Mouse (Mus musculus) heart, postnatal 0 days (tissue): Measurements from ENCODE around the gene Map3k5. TPM values are rescaled to one million over a fixed set of nuclear protein-coding genes. Genes with fewer than 3 reads are reported as not detected.

Experiments
- ATAC-seq: fragments of 200-750 bp; cut with Nextera tagmentation; 2 replicates; pipeline ENCODE4 v1.8.0; 2017; ENCODE audit warnings: low read depth, moderate number of reproducible peaks, moderate library complexity; ENCODE audit not compliant: insufficient read depth
- DNase-seq: peaks from one replicate; pipeline ENCODE4 v3.0.0-alpha.2; 2016; ENCODE audit warnings: low spot score
- H3K27ac ChIP-seq: fragments of 300-500 bp; sonication (generic); 2 replicates; pipeline ENCODE4 v1.5.1; 2014; ENCODE audit warnings: low read depth, mild to moderate bottlenecking
- H3K27me3 ChIP-seq: fragments of 300-500 bp; sonication (generic); 2 replicates; pipeline ENCODE4 v1.6.1; 2014; ENCODE audit warnings: low read length, mixed read lengths; ENCODE audit not compliant: control insufficient read depth, insufficient read depth
- H3K36me3 ChIP-seq: fragments of 300-500 bp; sonication (generic); replicated peaks from 2 replicates; pipeline ENCODE4 v1.6.1; 2014; ENCODE audit warnings: low read length, mixed read lengths; ENCODE audit not compliant: control insufficient read depth, insufficient read depth
- H3K4me1 ChIP-seq: fragments of 300-500 bp; sonication (generic); 2 replicates; pipeline ENCODE4 v1.6.1; 2014; ENCODE audit warnings: antibody characterized with exemption; ENCODE audit not compliant: control insufficient read depth, insufficient read depth
- H3K4me2 ChIP-seq: fragments of 300-500 bp; sonication (generic); 2 replicates; pipeline ENCODE4 v1.6.1; 2014; ENCODE audit warnings: low read depth, mild to moderate bottlenecking, low read length, moderate library complexity
- H3K4me3 ChIP-seq: fragments of 300-500 bp; sonication (generic); 2 replicates; pipeline ENCODE4 v1.5.1; 2014; ENCODE audit warnings: low read depth, low read length
- H3K9ac ChIP-seq: fragments of 300-500 bp; sonication (generic); replicated peaks from 2 replicates; pipeline ENCODE4 v1.6.1; 2014; ENCODE audit warnings: low read depth, low read length, mixed read lengths
- H3K9me3 ChIP-seq: fragments of 300-500 bp; sonication (generic); replicated peaks from 2 replicates; pipeline ENCODE4 v1.6.1; 2016; ENCODE audit warnings: low read length; ENCODE audit not compliant: control insufficient read depth
- CTCF ChIP-seq: IDR thresholded peaks from 2 replicates; pipeline ENCODE4 v1.5.1; 2016; ENCODE audit warnings: antibody characterized with exemption, control low read depth, low read depth
- EP300 ChIP-seq: IDR thresholded peaks from 2 replicates; pipeline ENCODE4 v1.6.1; 2016; ENCODE audit warnings: antibody characterized with exemption, low read depth
- WGBS: fragments of 180-500 bp; shearing (Covaris S2); extraction: QIAGEN DNeasy Blood & Tissue Kit; methylation state at CpG from one replicate; pipeline ENCODE4 v1.1.7; 2014; 5-methylcytosine and 5-hydroxymethylcytosine counted together
- polyA plus RNA-seq: library from polyadenylated mRNA; unstranded; fragments of >200 nt; fragmentation: Nextera tagmentation; extraction: Ambion mirVana; gene quantifications from 2 replicates; pipeline ENCODE4 v1.2.1, GENCODE M21; 2015
- total RNA-seq: library from RNA; depleted of rRNA; stranded (reverse); fragments of >200 nt; gene quantifications from 2 replicates; pipeline ENCODE4 v1.2.3, GENCODE M21; 2014; ENCODE audit warnings: low replicate concordance

Gene Map3k5
- total and polyA plus RNA-seq, 2 experiments from 2014 or later: 2.5 to 10.8 TPM

DNA sequence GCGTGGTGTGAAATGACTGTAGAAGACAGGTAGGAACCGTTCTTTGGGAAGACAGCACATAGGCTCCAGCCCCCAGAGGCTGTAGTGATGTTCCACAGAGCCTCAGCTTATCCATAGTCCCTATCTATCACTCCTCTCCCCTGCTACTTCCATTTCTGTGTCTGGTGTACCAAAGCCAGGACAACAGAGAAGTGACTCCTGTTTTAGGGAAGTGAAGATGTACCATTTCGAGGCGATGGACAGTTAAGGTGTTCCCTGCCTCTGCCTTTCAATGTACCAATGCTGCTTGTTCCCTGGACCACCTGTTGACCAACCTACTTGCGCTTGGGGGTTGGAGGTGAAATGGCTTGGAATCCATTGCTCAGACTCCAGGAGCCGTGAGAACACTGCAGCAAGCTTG lies 75.0 kb downstream of the Map3k5 start:
- no peaks in the 10 kb centered on the region for H3K9me3 ChIP-seq
- no peak overlapping the region for H3K27ac ChIP-seq
- H3K27me3 ChIP-seq: no peaks in the 10 kb centered on the region
- H3K4me2 ChIP-seq: no peak overlapping the region
- ATAC-seq (no peak), DNase-seq (no peak)
- H3K9ac ChIP-seq: no peak overlapping the region
- H3K4me3 ChIP-seq: no peak overlapping the region
- H3K4me1 ChIP-seq: peaks cover 4% of the 10 kb centered on the region
- WGBS: 86% methylated on average over 6 of the region's 6 CpGs
- no peaks in the 10 kb centered on the region for H3K36me3 ChIP-seq
- TF ChIP-seq CTCF (no peak), EP300 (no peak)

DNA sequence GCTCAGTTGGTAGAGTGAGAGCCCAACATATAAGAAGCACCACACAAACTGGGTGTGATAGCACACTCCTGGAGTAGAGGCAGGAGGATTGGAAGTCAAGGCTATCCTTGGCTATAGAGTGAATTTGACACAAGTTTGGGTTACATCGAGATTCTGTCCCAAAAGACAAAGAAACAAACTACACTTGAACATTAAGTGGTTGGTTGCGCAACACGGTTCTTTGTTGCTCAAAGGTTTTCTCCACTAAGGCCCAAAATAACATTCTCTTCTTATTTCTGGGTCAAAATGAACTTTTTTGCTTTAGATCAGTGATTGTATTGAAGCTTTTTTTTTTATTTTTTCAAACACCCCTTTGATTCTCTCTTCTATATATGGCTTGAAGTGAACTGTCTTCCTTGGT lies 75.7 kb downstream of the Map3k5 start:
- TF ChIP-seq CTCF (no peak), EP300 (no peak)
- H3K4me2 ChIP-seq: no peak overlapping the region
- H3K36me3 ChIP-seq: no peaks in the 10 kb centered on the region
- H3K4me3 ChIP-seq: no peak overlapping the region
- no peak overlapping the region for H3K9ac ChIP-seq
- no peaks in the 10 kb centered on the region for H3K27me3 ChIP-seq
- WGBS: 97% methylated on average over 3 of the region's 3 CpGs
- peaks cover 4% of the 10 kb centered on the region for H3K4me1 ChIP-seq
- no peak overlapping the region for H3K27ac ChIP-seq
- no peaks in the 10 kb centered on the region for H3K9me3 ChIP-seq
- ATAC-seq: no peak
- DNase-seq: no peak

DNA sequence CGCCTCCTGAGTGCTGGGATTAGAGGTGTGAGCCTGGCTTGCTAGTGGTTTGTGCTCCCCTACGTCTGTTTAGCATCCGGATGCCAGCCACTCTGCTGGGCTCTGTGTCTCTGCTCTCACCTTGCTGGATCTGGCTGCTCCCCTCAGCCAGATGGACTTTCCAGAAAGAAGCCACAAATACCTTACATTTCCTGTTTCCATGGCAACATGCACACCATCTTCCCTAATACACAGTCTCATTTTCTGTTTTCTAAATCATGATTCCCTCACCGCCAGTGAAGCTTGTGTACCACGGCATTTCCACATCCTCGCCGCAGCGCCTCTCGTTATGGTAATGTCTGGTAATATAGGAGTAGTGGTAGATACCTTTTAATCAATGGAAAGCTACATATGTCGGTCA lies 84.1 kb downstream of the Map3k5 start:
- WGBS: 92% methylated on average over 10 of the region's 10 CpGs
- H3K27ac ChIP-seq: no peak overlapping the region

DNA sequence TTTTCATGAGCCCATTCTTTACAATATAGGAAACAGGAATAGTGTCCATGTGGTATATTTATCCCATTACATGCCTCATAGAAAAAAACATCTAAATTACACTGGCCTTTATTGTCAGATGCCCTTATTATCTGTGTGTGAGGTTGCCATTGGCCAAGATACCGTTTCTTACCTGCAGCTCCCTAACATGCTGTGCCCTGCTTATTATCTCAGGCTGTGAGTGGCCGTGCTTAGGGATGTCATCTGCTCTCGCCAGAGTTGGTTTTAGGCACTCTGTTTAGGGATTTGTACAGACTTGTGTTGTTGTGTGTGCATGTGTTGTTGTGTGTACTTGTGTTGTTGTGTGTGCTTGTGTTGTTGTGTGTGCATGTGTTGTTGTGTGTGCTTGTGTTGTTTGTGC lies 84.5 kb downstream of the Map3k5 start:
- no peak overlapping the region for H3K27ac ChIP-seq
- no peak for DNase-seq
- no peak overlapping the region for H3K4me2 ChIP-seq
- TF ChIP-seq CTCF (no peak), EP300 (no peak)
- 69% methylated on average over 3 of the region's 3 CpGs for WGBS
- H3K4me1 ChIP-seq: peaks cover 4% of the 10 kb centered on the region
- H3K9ac ChIP-seq: no peak overlapping the region
- H3K36me3 ChIP-seq: no peaks in the 10 kb centered on the region
- no peak for ATAC-seq
- no peaks in the 10 kb centered on the region for H3K27me3 ChIP-seq
- H3K9me3 ChIP-seq: peaks cover 5% of the 10 kb centered on the region; the same call in 1 of the 2 replicates
- H3K4me3 ChIP-seq: no peak overlapping the region

More for the DNA sequence above, 84.1 kb downstream of the Map3k5 start:
- no peak for TF ChIP-seq EP300
- no peak for TF ChIP-seq CTCF
- Histone ChIP-seq H3K36me3 (no peaks in the 10 kb centered on the region), H3K4me1 (peaks cover 4% of the 10 kb centered on the region), H3K9ac (no peak overlapping the region), H3K4me3 (no peak overlapping the region), H3K27me3 (no peaks in the 10 kb centered on the region), H3K9me3 (peaks cover 5% of the 10 kb centered on the region; the same call in 1 of the 2 replicates), H3K4me2 (no peak overlapping the region)
- DNase-seq (no peak), ATAC-seq (no peak)

DNA sequence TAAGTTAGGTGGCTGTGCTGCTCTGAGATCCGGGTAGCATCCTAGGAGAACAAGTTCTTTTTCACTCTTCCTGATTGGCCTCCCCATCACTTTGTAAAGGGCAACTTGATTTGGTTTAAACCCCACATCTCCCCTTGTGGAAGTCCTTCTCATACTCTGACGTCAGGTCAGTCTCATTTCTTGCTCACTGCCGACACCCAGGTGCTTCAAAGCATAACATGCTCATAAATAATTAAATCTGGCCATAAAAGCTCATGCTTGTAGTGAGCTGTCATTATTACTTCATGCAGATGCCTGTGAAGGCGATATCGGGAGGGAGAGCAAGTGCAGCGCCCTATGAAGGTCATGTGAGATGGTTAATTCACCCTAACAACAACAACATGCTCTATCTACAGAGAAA lies 87.0 kb downstream of the Map3k5 start:
- peaks cover 4% of the 10 kb centered on the region for H3K4me1 ChIP-seq
- H3K9me3 ChIP-seq: peaks cover 5% of the 10 kb centered on the region; the same call in 1 of the 2 replicates
- ATAC-seq (no peak), DNase-seq (no peak)
- no peak overlapping the region for H3K27ac ChIP-seq
- 79% methylated on average over 6 of the region's 6 CpGs for WGBS
- H3K4me2 ChIP-seq: no peak overlapping the region
- TF ChIP-seq EP300: no peak
- no peak for TF ChIP-seq CTCF
- no peaks in the 10 kb centered on the region for H3K27me3 ChIP-seq
- peaks cover 5% of the 10 kb centered on the region; the same call in 1 of the 2 replicates for H3K36me3 ChIP-seq
- no peak overlapping the region for H3K9ac ChIP-seq
- H3K4me3 ChIP-seq: no peak overlapping the region

DNA sequence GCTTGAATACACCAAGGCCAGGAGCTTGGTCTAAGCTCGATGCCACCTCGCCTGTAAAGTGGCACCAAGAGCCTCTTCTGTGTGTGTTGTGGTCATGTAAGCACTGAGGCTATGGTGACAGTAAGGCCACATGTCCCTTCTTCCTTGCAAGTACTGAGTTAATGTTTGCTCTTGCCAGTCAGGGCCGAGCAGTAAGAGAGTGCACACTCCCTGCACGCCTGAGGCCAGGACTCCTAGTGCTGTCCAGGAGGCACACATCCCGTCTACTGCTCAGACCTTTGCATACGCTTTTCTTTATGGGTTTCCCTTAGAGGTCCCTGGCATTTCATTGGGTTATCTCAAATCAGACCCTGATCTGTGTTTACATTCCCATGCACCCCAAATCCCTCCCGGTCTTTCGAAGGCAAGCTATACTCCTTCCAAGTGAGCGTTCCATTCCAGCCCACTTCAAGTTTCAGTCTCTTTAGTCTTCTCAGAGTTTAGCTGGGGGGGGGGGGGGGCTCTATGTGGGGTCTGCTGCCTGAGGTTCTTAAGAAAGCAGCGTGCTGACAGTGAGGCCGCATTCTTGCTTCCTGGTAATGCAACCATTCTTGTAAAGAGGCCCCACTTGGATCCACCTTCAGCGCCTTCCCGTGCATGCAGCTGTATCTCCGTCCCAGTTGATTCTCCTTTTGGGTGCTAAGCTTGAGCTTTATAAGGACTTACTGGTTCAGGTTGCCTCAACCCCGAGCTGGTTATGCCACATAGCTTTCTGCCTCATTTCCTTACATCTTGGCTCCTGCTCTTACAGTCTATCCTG lies 87.6 kb downstream of the Map3k5 start:
- H3K36me3 ChIP-seq: peaks cover 5% of the 10 kb centered on the region; the same call in 1 of the 2 replicates
- TF ChIP-seq EP300: no peak
- no peak for TF ChIP-seq CTCF
- ATAC-seq (no peak), DNase-seq (no peak)
- no peak overlapping the region for H3K4me2 ChIP-seq
- no peak overlapping the region for H3K4me3 ChIP-seq
- 86% methylated on average over 15 of the region's 15 CpGs for WGBS
- no peak overlapping the region for H3K27ac ChIP-seq
- peaks cover 5% of the 10 kb centered on the region; the same call in 1 of the 2 replicates for H3K9me3 ChIP-seq
- H3K27me3 ChIP-seq: no peaks in the 10 kb centered on the region
- H3K4me1 ChIP-seq: peaks cover 4% of the 10 kb centered on the region
- H3K9ac ChIP-seq: no peak overlapping the region
